Mouse (Mus musculus) adrenal gland, postnatal 10 days (tissue): Measurements from ENCODE around the gene Ube3c. TPM values are rescaled to one million over a fixed set of nuclear protein-coding genes. Genes with fewer than 3 reads are reported as not detected.
A peak's percentile ranks its signal among the peaks of the same experiment; 100 is the strongest.
"Not testable (repeated sequence)": the region's sequence is repeated elsewhere in the genome, so short reads cannot be mapped to it uniquely, and the experiment has no call there.

Source experiments
- DNase-seq: peaks from one replicate; pipeline ENCODE4 v3.0.0; 2021; ENCODE audit warnings: mixed read lengths
- long read RNA-seq, 2 experiments: library from polyadenylated mRNA; stranded (forward); transcript quantifications; one replicate each; pipeline ENCODE4 v2.0.0; 2021
- total RNA-seq, 2 experiments: library from RNA; stranded (reverse); gene quantifications; 2 replicates each; pipeline ENCODE4 v1.2.3; 2021

Ube3c gene
- total RNA-seq: 10 to 100 TPM; 43.1 to 48.6 TPM
- long read RNA-seq, experiment 1, full-length matches to known transcripts: 27 of 43 reads
- long read RNA-seq, experiment 1, partial matches to known transcripts: 10 of 43 reads
- long read RNA-seq, experiment 1, other reads (novel, unspliced or antisense): 6 of 43 reads
- long read RNA-seq, experiment 2, full-length matches to known transcripts: 19 of 26 reads
- long read RNA-seq, experiment 2, partial matches to known transcripts: 1 of 26 reads
- long read RNA-seq, experiment 2, other reads (novel, unspliced or antisense): 6 of 26 reads

- peak; percentile 98 for DNase-seq
Observed at GRCm38 (mm10) chr5:29568848-29569377, at the start of gene Ube3c. Gene Ube3c (plus strand): TSS chr5:29569242.

- DNase-seq: peak; percentile 21
Observed at GRCm38 (mm10) chr5:29560111-29560510, 8.9 kb upstream of the Ube3c start.

DNA sequence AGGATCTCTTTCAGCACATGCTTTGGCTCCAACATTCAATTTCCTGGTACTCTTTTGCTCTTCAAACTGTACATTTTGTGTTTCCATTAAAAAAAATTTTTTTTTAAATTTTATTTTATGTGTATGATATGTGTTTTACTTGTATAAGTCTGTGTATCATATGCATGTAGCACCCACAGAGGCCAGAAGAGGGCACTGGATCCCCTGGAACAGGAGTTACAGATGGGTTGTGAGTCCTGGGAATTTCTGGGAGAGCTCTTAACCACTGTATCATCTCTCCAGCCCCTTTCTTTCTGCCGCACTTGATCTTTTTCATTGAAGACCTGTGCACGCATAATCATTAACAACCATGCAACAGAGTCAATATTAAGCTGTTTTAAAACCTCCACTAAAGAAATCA is 8.4 kb upstream of the Ube3c start:
- no peak for DNase-seq

DNA sequence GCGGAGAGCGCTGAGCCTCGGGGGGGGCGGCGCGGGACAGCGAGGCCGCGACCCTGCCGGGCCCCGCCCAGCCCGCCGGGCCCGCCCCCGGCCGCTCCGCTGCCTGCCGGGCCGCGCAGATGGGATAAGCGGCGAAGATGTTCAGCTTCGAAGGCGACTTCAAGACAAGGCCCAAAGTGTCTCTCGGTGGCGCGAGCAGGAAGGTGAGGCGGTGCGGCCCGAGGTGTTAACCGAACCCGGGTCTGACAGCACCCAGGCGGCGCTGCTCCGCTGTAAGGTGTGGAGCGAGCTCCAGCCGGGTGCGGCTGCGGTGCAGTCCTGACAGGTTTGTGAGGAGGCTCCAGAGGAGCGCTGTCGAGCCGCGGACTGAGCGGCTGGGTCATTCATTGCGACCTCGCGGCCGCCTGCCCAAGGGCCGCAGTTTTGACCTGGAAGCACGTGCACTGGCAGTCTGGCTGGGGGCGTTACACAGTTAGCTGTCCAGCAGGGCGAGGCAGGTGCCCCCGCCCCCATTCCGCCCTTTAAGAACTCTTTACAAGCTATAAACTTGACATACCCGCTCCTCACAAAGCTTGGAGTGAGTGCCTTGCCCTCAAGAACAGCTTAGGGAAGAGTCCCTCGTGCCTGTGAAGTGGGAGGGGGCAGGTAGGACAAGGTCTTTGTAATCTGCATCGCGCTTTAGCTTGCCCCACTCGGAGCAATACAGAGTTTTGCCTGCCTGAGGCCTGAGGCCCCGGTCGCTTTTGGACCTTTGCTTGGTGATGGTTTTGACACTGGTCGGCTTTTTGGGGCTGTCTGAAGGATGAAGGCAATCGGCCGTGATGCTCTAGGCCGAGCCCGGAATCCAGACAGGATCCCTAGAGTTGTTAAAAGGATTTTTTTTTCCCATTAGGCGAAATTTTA is 587 bp downstream of the Ube3c start:
- no peak for DNase-seq

- not testable (repeated sequence) for DNase-seq
Observed at GRCm38 (mm10) chr5:29574286-29574685, 5.2 kb downstream of the Ube3c start.

DNA sequence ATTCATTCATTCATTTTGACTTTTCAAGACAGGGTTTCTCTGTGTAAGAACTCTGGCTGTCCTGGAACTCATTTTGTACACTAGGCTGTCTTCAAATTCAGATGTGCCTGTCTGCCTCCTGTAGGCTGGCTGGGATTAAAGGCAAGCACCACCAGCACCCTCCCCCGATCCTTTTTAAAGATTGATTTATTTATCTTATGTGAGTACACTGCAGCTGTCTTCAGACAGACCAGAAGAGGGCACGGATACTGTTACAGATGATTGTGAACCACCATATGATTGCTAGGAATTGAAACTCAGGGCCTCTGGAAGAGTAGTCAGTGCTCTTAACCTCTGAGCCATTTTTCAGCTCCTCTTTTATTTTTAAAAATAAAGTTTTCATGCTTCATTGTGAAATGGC is 6.0 kb downstream of the Ube3c start:
- no peak for DNase-seq

GRCm38 (mm10) chr5:29577795-29578631 is 9.0 kb downstream of the Ube3c start:
- no peak for DNase-seq

DNA sequence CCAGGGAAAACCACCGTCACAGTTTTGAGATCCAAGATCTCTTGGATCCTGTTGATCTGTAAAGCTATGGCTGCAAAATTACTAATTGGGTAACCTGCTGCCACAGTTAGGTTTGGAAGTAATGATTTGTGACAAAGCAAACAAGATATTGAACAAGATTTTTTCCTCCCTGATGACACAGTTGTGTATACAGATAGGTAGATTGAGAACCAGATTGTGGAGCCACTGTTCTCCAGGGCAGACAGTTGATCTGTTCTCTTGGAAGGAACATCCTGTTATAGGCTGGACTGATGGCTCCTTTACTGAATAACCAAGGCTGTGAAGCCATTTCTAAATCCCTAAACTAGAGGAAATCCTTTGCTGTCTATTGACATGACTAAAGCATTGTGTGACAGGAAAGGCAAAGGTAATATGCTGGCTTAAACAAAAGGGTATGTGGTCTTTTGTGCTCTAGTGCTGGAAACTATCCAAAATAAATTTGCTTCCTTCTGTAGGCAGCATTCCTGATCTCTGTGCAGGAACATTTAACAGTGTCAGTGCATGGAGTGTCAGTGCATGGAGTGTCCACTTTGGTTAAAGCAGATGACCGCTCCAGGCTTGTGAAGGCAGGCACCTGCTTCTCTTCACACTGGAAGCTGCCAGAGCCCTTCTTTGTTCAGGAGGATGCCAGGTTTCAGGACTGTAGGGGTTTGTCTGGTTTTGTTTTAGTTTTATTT is 15.0 kb downstream of the Ube3c start:
- DNase-seq: no peak

DNA sequence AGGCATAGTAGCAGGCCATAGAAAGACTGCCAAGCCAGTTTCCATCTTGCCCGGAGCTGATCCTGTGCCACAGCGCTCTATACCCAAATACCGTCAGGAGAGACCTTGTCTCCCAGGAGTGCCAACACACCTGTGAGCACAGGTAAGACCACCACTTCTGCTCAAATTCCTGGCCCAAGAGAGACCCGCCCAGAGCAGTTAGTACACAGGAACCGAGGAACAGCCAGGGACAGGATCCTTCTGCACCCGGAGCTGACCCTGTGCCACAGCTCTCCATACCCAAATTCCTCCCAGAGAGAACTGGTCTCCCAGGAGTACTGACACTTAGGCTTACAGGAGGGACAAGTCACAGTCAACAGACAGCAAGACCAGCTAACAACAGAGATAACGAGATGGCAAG is 23.1 kb downstream of the Ube3c start:
- not testable (repeated sequence) for DNase-seq

DNA sequence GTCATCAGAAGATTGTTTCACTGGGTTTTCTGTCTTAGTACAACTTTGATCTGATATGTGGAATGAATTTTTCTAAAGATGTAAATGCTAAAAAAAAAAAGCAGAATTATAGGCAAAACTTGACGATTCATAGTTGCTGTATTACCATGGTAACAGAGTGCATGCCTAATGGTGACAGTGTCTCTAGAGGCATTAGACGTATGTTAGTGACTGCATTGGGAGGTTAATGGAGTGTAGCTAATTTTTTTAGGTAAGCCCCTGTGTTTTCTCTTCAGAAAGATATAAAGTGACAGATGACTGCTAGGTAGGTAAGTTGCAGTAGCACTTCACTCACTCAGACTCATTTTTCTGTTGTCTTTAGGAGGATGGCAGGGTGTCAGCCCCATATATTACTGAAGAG is 37.5 kb downstream of the Ube3c start:
- DNase-seq: no peak

DNA sequence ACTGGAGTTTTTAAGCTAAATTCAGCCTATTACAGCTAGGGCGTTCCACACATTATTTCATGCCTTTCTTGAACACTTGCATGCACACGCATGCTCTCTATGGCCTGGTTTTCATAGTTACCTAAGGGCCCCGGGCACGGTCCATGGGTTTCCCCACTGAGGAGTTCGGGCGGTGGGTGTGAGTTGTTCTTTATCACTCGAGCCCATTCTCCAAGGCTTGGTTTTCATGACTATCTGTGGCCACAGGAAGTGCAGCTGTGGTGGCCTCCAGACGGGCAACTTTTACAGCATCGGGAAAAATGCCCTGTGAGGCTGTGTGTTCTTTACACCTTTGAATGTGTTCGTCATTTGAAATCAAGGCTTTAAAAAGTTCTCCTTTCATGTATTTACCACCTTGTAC is 56.6 kb downstream of the Ube3c start:
- no peak for DNase-seq

DNA sequence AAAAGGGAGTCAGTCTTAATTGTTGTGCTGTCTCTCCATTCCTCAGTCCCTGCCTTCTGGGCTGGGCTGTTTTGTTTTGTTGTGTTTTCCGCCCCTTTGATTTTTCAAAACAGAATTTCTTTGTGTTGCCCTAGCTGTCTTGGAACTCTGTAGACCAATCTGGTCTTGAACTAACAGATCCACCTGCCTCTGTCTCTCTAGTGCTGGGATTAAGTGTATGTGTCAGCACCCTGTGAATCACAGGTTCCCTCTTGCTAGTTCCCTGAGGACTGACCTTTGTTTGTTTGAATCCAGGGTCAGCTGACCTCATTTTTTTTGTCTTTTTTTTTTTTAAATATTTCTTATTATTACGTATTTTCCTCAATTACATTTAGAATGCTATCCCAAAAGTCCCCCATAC is 60.9 kb downstream of the Ube3c start:
- DNase-seq: no peak

DNA sequence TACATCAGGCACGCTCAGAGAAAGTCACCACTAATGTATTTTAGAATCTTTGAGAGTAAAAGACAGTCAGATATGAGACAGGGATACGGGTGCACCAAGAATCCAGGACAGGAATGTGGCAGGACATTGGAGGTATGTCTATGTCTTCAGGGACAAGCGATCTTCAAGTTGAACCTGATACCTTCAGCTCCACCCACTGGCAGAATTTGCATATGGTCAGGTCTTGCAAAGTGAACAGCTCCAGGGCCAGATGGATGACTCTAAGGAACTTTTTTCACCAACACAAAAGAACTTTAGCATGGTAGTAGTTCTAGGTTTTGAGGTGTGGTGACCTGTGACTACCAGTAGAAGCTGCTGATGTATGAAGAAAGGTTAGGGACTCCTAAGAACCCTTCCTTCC is 62.7 kb downstream of the Ube3c start:
- no peak for DNase-seq

- DNase-seq: no peak
Observed at GRCm38 (mm10) chr5:29636298-29636697, 67.3 kb downstream of the Ube3c start.

GRCm38 (mm10) chr5:29636884-29637283 is 67.8 kb downstream of the Ube3c start:
- DNase-seq: no peak

DNA sequence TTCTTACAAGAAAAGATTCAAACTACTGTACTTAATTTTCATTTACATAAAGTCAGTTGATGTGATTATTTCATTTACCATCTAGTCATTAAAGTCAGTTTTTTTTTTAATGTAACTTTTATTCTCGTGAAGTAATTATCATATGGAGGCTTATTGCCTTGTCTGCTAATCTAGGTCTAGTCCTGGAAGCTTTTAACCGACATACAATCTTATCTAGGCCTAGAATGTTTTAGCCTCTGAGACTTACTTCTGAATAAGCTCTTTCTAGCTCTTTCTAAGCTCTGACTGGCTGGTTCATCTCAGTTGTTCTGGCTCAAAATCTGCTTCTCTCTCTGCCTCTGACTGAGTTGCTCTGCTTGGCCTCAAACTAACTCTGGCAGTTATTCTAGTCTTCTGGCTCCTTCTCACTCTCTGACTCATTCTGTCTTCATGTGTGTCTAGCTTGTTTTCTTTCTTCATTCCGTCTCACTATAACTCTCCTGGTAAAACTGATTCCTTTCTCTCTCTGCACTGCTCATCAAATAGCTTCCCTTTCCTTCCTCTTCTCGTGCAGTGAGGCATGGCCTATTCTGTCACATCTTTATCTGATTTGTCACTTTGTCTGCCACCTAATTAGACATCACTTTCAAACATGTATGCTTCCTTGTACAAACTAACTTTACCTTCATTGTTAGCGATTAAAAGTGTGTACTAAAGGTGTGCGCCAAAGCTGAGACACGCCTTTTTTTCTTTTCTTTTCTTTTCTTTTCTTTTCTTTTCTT is 72.3 kb downstream of the Ube3c start:
- no peak for DNase-seq

GRCm38 (mm10) chr5:29651696-29652095 is 82.7 kb downstream of the Ube3c start:
- DNase-seq: no peak

DNA sequence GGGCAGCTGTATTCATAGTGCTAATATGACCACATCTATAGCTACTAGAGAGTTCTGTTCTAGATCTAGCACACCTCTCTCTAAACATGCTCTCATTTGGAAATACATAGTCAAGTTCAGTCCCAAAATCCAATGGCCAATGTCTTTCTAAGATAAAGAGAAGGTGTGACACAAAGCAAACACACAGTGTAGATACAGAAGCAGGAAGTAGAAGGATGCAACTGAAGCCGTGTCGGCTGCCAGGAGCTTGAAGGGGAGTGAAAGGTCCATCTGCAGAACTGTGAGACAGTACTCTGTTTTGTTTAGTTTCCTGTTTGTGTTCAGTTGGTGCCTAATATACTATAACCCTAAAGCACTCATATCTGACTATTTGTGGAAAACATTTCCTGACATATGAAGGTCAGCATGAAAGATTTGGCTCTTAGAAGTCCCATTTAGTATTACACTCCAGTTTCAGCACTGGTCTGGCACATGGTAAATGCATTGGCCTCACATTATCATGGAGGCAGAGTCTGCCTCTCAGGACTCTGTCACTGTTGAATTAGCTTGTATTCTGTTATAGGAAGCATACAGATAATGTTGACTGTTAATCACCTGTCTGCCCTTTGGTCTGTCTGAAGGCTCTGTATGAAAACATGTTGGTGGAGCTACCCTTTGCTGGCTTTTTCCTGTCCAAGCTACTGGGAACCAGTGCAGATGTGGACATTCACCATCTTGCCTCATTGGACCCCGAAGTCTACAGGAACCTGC is 88.7 kb downstream of the Ube3c start:
- DNase-seq: no peak

GRCm38 (mm10) chr5:29661246-29661645 is 92.2 kb downstream of the Ube3c start:
- DNase-seq: not testable (repeated sequence)

DNA sequence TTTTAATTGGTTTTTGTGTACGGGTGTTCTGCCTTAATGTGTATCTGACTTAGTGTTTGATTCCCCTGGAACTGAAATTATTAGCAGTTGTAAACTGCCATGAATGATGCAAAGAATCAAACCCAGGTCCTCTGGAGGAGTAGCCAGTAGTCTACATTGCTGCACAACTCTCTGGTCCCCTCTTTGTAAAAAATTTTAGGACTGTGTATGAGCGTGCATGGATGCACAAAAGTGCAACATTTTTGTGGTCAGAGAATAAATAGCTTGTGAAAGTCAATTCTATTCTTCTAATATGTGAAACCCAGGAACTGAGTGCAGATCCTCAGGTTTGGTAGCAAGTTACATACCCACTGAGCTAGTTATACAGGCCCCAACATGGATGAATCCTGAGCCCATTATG is 96.3 kb downstream of the Ube3c start:
- DNase-seq: no peak
